Mouse (Mus musculus): Measurements from ENCODE around the gene Pcgf1. TPM values are rescaled to one million over a fixed set of nuclear protein-coding genes. Genes with fewer than 3 reads are reported as not detected.

Gene Pcgf1
- polyA plus RNA-seq, 1 experiment from 2014 or later, result 52.3 TPM

DNA sequence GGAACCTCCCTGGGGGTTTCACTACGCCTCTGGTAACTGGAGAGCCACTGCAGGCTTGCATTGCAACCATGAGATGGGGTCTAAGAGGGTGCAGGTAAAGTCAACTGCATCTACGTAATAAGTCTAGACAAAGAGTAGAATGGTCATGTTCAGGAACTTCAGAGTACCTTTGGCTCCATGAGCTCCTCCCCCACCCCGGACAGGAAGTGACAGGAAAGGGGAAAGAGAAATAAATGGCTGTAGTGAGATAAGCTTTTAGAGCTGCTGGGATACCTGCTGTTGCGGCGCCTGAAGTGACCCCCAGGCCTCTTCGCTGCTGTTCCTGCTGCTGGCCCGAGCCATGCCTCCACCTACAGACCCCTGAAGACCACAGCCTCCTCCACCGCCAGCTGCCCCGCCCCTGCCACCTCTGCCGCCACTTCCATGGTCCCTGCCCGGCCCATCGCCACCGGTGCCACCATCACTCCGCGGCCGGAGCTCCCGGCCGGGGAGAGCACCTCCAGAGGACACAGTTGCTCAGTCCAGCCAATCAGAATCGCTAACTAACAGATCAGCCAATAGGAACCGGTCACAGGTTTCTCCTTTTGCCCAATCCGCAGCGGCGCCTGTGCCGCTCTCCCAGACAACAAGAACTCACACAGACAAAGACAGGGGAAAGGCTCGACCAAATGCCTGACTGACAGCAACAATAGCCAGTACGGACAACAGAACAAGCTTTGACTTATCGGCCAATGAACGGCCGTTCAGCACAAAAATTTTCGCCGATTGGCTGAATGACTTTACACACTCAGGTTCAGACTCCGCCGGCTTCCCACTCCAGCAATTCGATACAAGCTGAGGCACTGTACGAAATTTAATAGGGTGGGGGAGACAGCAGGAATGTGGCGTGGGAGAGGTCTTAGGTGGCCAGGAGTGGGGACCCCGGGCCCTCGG is 43.5 kb downstream of the Pcgf1 start, which contains the start of gene Wbp1:
Gene Wbp1, minus strand, starts transcription at position 630 of the 933 bp plus-strand sequence.
- Histone ChIP-seq H3K36me3 (peaks cover 29% of the 10 kb centered on the region), H3K4me2 (replicated peaks) (peak within 1 kb of the TSS; percentile 88), H3K9me3 (no peaks in the 10 kb centered on the region), H3K4me1 (peaks cover 59% of the 10 kb centered on the region), H3K27ac (peak within 1 kb of the TSS; percentile 99), H3K4me3 (peak within 1 kb of the TSS; percentile 72), H3K9ac (peak within 1 kb of the TSS; percentile 96), H3K27me3 (replicated peaks) (no peaks in the 10 kb centered on the region)
- ATAC-seq (ENCODE audit: low FRiP score, low read depth), result peak; percentile 91
- under 1% methylated on average over 38 of the region's 38 CpGs for WGBS

DNA sequence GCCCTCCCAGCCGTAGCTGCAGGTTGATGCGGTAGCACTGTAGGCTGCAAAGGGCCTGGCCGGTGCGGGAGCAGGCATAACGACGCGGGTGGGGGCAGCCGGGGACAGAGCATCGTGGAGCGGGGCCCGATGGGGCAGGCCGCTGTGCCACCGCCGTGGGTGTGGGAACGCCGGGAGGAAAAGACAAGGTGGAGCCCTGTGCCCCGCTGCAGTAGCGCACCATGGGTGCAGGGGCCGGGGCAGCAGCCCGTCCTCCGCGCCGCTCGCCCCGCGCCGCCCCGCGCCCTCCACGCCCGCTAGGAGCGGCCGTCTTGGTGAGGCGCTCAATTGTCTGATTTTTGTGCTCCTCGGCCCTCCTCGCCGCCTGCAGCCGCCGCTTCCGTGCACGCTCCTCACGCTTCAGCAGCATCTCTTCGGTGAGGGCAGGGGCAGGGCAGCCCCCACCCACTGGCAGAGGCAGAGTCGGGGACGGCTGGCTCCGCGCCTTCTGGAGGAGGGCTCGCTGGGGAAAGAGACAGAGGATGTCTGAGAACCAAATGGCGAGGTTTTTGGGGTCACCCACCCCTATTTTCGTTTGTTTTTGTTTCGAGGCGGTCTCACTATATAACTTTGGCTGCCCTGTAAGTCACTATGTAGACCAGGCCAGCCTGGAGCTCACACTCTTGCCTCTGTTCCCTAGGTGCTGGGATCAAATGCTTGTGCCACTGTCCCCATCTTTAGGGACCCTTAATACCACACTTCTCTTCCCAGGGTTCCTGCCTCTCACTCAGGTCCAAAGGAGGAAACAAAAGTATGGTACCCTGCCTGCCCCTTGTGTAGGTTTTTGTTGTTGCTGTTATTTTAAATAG is 44.4 kb downstream of the Pcgf1 start:
- ATAC-seq (ENCODE audit: low FRiP score, low read depth), result peak; percentile 18
- Histone ChIP-seq H3K9ac (peak overlapping the region; percentile 96), H3K27me3 (replicated peaks) (no peaks in the 10 kb centered on the region), H3K4me2 (replicated peaks) (peak overlapping the region; percentile 88), H3K4me1 (peaks cover 50% of the 10 kb centered on the region), H3K27ac (peak overlapping the region; percentile 99), H3K36me3 (peaks cover 25% of the 10 kb centered on the region), H3K4me3 (peak overlapping the region; percentile 71), H3K9me3 (no peaks in the 10 kb centered on the region)
- WGBS, result under 1% methylated on average over 49 of the region's 52 CpGs

DNA sequence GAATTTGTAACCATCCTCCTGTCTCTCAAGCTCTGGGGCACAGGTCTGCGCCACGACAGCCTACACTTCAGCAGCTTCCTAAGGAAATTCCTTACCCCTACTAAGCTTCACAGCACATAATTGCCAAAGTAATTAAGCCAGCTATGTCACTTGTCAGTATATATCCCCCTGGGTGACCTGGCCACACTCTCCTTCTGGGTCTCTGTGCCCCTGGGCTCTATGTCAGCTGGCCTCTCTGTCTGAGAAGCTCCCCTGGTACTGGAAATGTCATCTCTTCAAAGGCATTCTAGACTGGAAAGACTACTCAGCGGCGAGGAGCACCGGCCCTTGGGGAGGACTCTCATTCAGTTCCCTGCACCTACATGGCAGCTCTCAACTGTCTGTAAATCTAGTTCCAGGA is 45.3 kb downstream of the Pcgf1 start:
- Histone ChIP-seq H3K27ac (no peak overlapping the region), H3K9ac (peak overlapping the region; percentile 96), H3K9me3 (no peaks in the 10 kb centered on the region), H3K4me2 (replicated peaks) (peak overlapping the region; percentile 88), H3K4me3 (no peak overlapping the region), H3K36me3 (peaks cover 17% of the 10 kb centered on the region), H3K27me3 (replicated peaks) (no peaks in the 10 kb centered on the region), H3K4me1 (peaks cover 45% of the 10 kb centered on the region)
- ATAC-seq (ENCODE audit: low FRiP score, low read depth), result no peak
- 68% methylated on average over 5 of the region's 5 CpGs for WGBS

DNA sequence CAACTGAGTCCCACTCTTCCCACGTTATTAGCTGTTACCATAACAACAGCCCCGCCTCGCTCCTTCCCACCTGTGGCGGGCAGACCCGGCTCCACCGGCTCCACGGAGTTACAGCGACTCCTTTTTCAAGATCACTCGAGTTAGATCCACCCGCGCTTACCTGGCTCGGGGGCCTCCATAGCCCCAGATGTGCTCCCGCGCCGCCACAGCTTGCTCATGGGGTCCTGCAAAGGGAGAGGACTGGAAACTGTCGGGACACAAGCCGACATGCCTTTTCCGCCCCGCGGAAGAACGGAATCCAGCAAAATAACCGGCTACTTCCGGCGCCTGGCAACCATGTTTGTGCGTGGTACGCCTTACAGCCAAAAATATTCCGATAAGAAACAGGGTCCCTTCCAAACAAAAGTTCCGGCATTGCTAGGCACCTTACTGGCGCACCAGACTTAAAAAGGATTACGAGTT is 47.2 kb downstream of the Pcgf1 start:
- Histone ChIP-seq H3K4me1 (peaks cover 30% of the 10 kb centered on the region), H3K27me3 (replicated peaks) (no peaks in the 10 kb centered on the region), H3K4me2 (replicated peaks) (peak overlapping the region; percentile 91), H3K27ac (no peak overlapping the region), H3K36me3 (no peaks in the 10 kb centered on the region), H3K9ac (peak overlapping the region; percentile 65), H3K9me3 (no peaks in the 10 kb centered on the region), H3K4me3 (peak overlapping the region; percentile 77)
- under 1% methylated on average over 30 of the region's 30 CpGs for WGBS
- 0 out of 2 replicates have a peak, but pooled peaks have one; percentile 2 for ATAC-seq (ENCODE audit: low FRiP score, low read depth)

DNA sequence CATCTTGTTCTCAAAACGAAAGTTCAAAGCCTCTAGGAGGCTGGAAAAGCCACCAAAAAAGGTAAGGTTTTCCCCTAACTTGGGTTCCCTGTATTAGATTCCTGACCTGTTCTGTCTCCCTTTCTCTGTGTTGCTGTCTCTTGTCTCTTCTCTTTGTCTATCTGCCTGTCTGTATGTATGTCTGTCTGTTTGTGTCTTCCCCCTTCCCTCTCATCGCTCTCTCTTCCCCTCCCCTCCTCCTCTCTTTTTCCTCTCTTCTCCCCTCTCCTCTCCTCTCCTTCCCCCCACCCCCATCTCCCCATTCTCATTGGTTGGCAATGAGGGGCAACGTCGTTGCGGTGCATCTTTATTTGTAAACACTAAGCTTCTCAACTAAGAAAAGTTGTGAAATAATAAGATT is 47.7 kb downstream of the Pcgf1 start, which contains the start of gene Ino80b:
Gene Ino80b, minus strand, starts transcription at position 101 of the 400 bp plus-strand sequence.
- Histone ChIP-seq H3K9me3 (no peaks in the 10 kb centered on the region), H3K27me3 (replicated peaks) (no peaks in the 10 kb centered on the region), H3K36me3 (no peaks in the 10 kb centered on the region), H3K27ac (no peak within 1 kb of the TSS), H3K4me3 (peak within 1 kb of the TSS; percentile 77), H3K4me1 (peaks cover 26% of the 10 kb centered on the region), H3K9ac (peak within 1 kb of the TSS; percentile 65), H3K4me2 (replicated peaks) (peak within 1 kb of the TSS; percentile 91)
- ATAC-seq (ENCODE audit: low FRiP score, low read depth), result no peak
- 27% methylated on average over 5 of the region's 5 CpGs for WGBS

DNA sequence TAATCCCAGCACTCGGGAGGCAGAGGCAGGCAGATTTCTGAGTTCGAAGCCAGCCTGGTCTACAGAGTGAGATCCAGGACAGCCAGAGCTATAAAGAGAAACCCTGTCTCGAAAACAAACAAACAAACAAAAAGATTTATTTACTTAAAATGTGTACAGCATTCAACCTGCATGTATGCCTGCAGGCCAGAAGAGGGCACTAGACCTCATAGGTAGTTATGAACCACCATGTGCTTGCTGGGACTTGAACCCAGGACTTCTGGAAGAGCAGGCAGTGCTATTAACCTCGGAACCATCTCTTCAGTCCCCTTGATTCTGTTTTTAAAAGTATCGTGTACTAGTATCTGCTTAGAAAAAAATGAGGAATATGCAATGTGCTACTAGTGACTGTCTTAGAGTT is 49.8 kb downstream of the Pcgf1 start:
- H3K27ac ChIP-seq, result no peak overlapping the region
- no peak overlapping the region for H3K4me2 ChIP-seq (replicated peaks)
- 95% methylated on average over 5 of the region's 5 CpGs for WGBS
- H3K4me1 ChIP-seq, result peaks cover 21% of the 10 kb centered on the region
- no peaks in the 10 kb centered on the region for H3K36me3 ChIP-seq
- H3K4me3 ChIP-seq, result no peak overlapping the region
- ATAC-seq (ENCODE audit: low FRiP score, low read depth), result no peak
- H3K27me3 ChIP-seq (replicated peaks), result no peaks in the 10 kb centered on the region
- H3K9ac ChIP-seq, result no peak overlapping the region
- no peaks in the 10 kb centered on the region for H3K9me3 ChIP-seq

MicroRNAs within 50 kb of the gene (microRNA counts, 519-probe panel; counts per million panel counts)
- microRNA mmu-miR-3470a+mmu-miR-3470b, result 342 counts per million, percentile 67 among the panel's probes with 10 or more counts

Small RNA genes within 50 kb of the gene (microRNA-seq; reads per million reads assigned to microRNA genes)
- gene Mir3470a, result not detected
- gene Mir7040, result not detected

Other genes starting within 250 kb of the Pcgf1 start
- 12.9 and 15.1 TPM in 2 replicates for gene Sema4f, start 138.1 kb upstream of the Pcgf1 start, polyA plus RNA-seq (2016; fragmentation: Nextera tagmentation; extraction: Ambion mirVana)
- gene M1ap, start 131.0 kb upstream of the Pcgf1 start, polyA plus RNA-seq (2016; fragmentation: Nextera tagmentation; extraction: Ambion mirVana), result 0.49 TPM in 1 of 2 replicates, not detected in the other
- gene Dok1, start 44.4 kb upstream of the Pcgf1 start, polyA plus RNA-seq (2016; fragmentation: Nextera tagmentation; extraction: Ambion mirVana), result 5.8 and 6.5 TPM in 2 replicates
- gene Loxl3, start 43.7 kb upstream of the Pcgf1 start, polyA plus RNA-seq (2016; fragmentation: Nextera tagmentation; extraction: Ambion mirVana), result 9.1 and 9.4 TPM in 2 replicates
- gene Aup1, start 23.3 kb upstream of the Pcgf1 start, polyA plus RNA-seq (2016; fragmentation: Nextera tagmentation; extraction: Ambion mirVana), result 158 and 167 TPM in 2 replicates
- 68.0 and 70.6 TPM in 2 replicates for gene Htra2, start 22.6 kb upstream of the Pcgf1 start, polyA plus RNA-seq (2016; fragmentation: Nextera tagmentation; extraction: Ambion mirVana)
- gene Dqx1, start 20.0 kb upstream of the Pcgf1 start, polyA plus RNA-seq (2016; fragmentation: Nextera tagmentation; extraction: Ambion mirVana), result 1.8 and 2.1 TPM in 2 replicates
- 27.0 and 42.3 TPM in 2 replicates for gene Tlx2, start 7.6 kb upstream of the Pcgf1 start, polyA plus RNA-seq (2016; fragmentation: Nextera tagmentation; extraction: Ambion mirVana)
- 0.57 and 2.8 TPM in 2 replicates for gene Lbx2, start 8.5 kb downstream of the Pcgf1 start, polyA plus RNA-seq (2016; fragmentation: Nextera tagmentation; extraction: Ambion mirVana)
- gene Ccdc142, start 23.7 kb downstream of the Pcgf1 start, polyA plus RNA-seq (2016; fragmentation: Nextera tagmentation; extraction: Ambion mirVana), result 2.7 and 4.3 TPM in 2 replicates
- 4.8 and 5.1 TPM in 2 replicates for gene Gm42688, start 23.7 kb downstream of the Pcgf1 start, polyA plus RNA-seq (2016; fragmentation: Nextera tagmentation; extraction: Ambion mirVana)
- gene Mrpl53, start 31.2 kb downstream of the Pcgf1 start, polyA plus RNA-seq (2016; fragmentation: Nextera tagmentation; extraction: Ambion mirVana), result 124 and 128 TPM in 2 replicates
- 39.4 and 39.5 TPM in 2 replicates for gene Mogs, start 37.6 kb downstream of the Pcgf1 start, polyA plus RNA-seq (2016; fragmentation: Nextera tagmentation; extraction: Ambion mirVana)
- gene Wbp1, start 43.7 kb downstream of the Pcgf1 start, polyA plus RNA-seq (2016; fragmentation: Nextera tagmentation; extraction: Ambion mirVana), result 233 and 254 TPM in 2 replicates
- 17.6 and 18.7 TPM in 2 replicates for gene Ino80b, start 47.6 kb downstream of the Pcgf1 start, polyA plus RNA-seq (2016; fragmentation: Nextera tagmentation; extraction: Ambion mirVana)
- gene Rtkn, start 57.6 kb downstream of the Pcgf1 start, polyA plus RNA-seq (2016; fragmentation: Nextera tagmentation; extraction: Ambion mirVana), result 33.7 and 38.0 TPM in 2 replicates
- gene Wdr54, start 78.5 kb downstream of the Pcgf1 start, polyA plus RNA-seq (2016; fragmentation: Nextera tagmentation; extraction: Ambion mirVana), result 11.5 and 13.5 TPM in 2 replicates
- gene 1700003E16Rik, start 78.5 kb downstream of the Pcgf1 start, polyA plus RNA-seq (2016; fragmentation: Nextera tagmentation; extraction: Ambion mirVana), result 2.6 TPM in 2 replicates
- 181 and 196 TPM in 2 replicates for gene Dctn1, start 88.1 kb downstream of the Pcgf1 start, polyA plus RNA-seq (2016; fragmentation: Nextera tagmentation; extraction: Ambion mirVana)
- gene Slc4a5, start 142.0 kb downstream of the Pcgf1 start, polyA plus RNA-seq (2016; fragmentation: Nextera tagmentation; extraction: Ambion mirVana), result 0.18 and 0.34 TPM in 2 replicates
- gene Mthfd2, start 248.0 kb downstream of the Pcgf1 start, polyA plus RNA-seq (2016; fragmentation: Nextera tagmentation; extraction: Ambion mirVana), result 30.8 and 33.1 TPM in 2 replicates
- gene Mob1a, start 248.1 kb downstream of the Pcgf1 start, polyA plus RNA-seq (2016; fragmentation: Nextera tagmentation; extraction: Ambion mirVana), result 46.4 and 48.5 TPM in 2 replicates

Data from neural tube, embryonic 12.5 days (tissue).